Comparison of ENCODE assay signal across 8 mouse cellular contexts in the genomic region with DNA sequence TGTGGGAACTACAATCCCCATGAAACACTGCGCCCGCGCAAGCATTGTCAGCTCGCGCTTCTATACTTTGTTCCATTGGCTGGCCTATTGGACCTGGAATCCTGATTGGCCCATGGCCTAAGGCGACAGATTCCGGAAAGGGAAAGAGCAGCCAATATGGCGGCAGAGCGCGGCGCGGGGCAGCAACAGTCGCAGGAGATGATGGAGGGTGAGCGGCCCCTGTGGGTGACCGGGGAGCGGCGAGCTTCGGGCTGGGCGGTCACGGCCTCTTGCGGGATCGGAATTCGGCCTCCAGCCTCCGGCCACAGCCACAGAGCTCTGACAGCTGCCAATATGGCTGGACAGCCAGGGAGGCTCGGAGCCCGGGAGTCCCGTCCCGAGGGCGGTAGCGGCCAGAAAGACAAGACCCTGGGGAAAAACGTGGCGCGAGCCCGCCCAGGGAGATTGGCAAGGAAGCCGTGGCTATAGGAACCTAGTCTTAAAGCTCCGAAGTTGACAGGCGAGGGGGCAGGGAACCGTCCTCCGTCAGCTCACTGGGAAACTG. TPM values are rescaled to one million over a fixed set of nuclear protein-coding genes. Genes with fewer than 3 reads are reported as not detected.
DNase-seq lines count a peak whose midpoint lies in the region; ATAC-seq and TF ChIP-seq lines count a peak whose summit lies in the region.

No protein-coding gene starts in this region.

- H3K27ac ChIP-seq in heart, embryonic 14.5 days (replicated peaks in 1 of 2; ENCODE audit: control insufficient read depth in 1 of 2, insufficient read depth in 1 of 2, low read depth in 2 of 2, low read length in 2 of 2): peak overlapping the region; percentile 15 to 58; a peak in 2 of 4 replicates
- peak overlapping the region; percentile 49 for H3K27ac ChIP-seq in liver, embryonic 14.5 days
- H3K27ac ChIP-seq in neural tube, embryonic 13.5 days (replicated peaks): peak overlapping the region; percentile 76

- no peak for TF ChIP-seq EP300 in liver, embryonic 14.5 days (IDR thresholded peaks at IDR 0.05; ENCODE audit: low read depth)

- peak overlapping the region; percentile 78 to 99 for H3K4me3 ChIP-seq in heart, embryonic 14.5 days (ENCODE audit: control insufficient read depth in 1 of 2, insufficient read depth in 1 of 2, low read depth in 1 of 2, low read length in 2 of 2)
- H3K4me3 ChIP-seq in liver, embryonic 14.5 days (ENCODE audit: insufficient read depth in 1 of 2, low read depth in 2 of 2, low read length in 2 of 2): peak overlapping the region; percentile 94 to 99
- H3K4me3 ChIP-seq in neural tube, embryonic 13.5 days: peak overlapping the region; percentile 89

- peaks cover 5 to 15% of the 10 kb centered on the region in 2 experiments; a peak in 3 of 4 replicates for H3K4me1 ChIP-seq in heart, embryonic 14.5 days (ENCODE audit: control insufficient read depth in 2 of 2, insufficient read depth in 2 of 2, low read length in 2 of 2)
- H3K4me1 ChIP-seq in liver, embryonic 14.5 days (replicated peaks; ENCODE audit: control insufficient read depth in 2 of 2, insufficient read depth in 2 of 2, low read length in 1 of 2): peaks cover 7 to 13% of the 10 kb centered on the region in 2 experiments
- H3K4me1 ChIP-seq in neural tube, embryonic 13.5 days (replicated peaks): peaks cover 30% of the 10 kb centered on the region

- DNase-seq in CD8-positive naive resting alpha-beta T cell, adult 2 months (ENCODE audit: low read depth in 2 of 2, low spot score in 2 of 2): peak; percentile 86 to 89
- DNase-seq in c-Kit-negative CD71-positive TER-119-positive erythroid progenitor cells, embryonic 14.5 days (ENCODE audit: low read depth, low spot score): peak; percentile 91
- peak; percentile 91 for DNase-seq in fibroblast of lung, adult 2 months (ENCODE audit: low read depth)
- DNase-seq in kidney, postnatal 14 days: peak; percentile 96
- DNase-seq in liver, embryonic 14.5 days (ENCODE audit: low read depth in 3 of 3, low spot score in 3 of 3): peak; percentile 93 to 95 (median 94)
- peak; percentile 93 for DNase-seq in testis, postnatal 10 days (ENCODE audit: low spot score)

- peak; percentile 94 for ATAC-seq in heart, embryonic 14.5 days (ENCODE audit: insufficient number of reproducible peaks, insufficient read depth, low FRiP score, low read depth)
- ATAC-seq in liver, embryonic 14.5 days (ENCODE audit: insufficient read depth): peak; percentile 89
- ATAC-seq in neural tube, embryonic 13.5 days (ENCODE audit: low read depth): peak; percentile 99

- TF ChIP-seq CTCF in liver, embryonic 14.5 days (IDR thresholded peaks at IDR 0.05; ENCODE audit: low read depth): peak; percentile 59

- H3K4me2 ChIP-seq in heart, embryonic 14.5 days (ENCODE audit: low read length): peak overlapping the region; percentile 92
- H3K4me2 ChIP-seq in liver, embryonic 14.5 days (ENCODE audit: low read depth): peak overlapping the region; percentile 76
- peak overlapping the region; percentile 90 for H3K4me2 ChIP-seq in neural tube, embryonic 13.5 days

- H3K36me3 ChIP-seq in heart, embryonic 14.5 days (ENCODE audit: control insufficient read depth, insufficient read depth, low read length): peaks cover 32% of the 10 kb centered on the region
- H3K36me3 ChIP-seq in liver, embryonic 14.5 days (replicated peaks; ENCODE audit: control insufficient read depth, insufficient read depth, low read depth): peaks cover 16% of the 10 kb centered on the region
- peaks cover 21% of the 10 kb centered on the region for H3K36me3 ChIP-seq in neural tube, embryonic 13.5 days

- peak overlapping the region; percentile 90 for H3K9ac ChIP-seq in heart, embryonic 14.5 days (ENCODE audit: low read length)
- peak overlapping the region; percentile 91 for H3K9ac ChIP-seq in liver, embryonic 14.5 days (replicated peaks)
- H3K9ac ChIP-seq in neural tube, embryonic 13.5 days: peak overlapping the region; percentile 88

- no peaks in the 10 kb centered on the region for H3K9me3 ChIP-seq in heart, embryonic 14.5 days (ENCODE audit: control insufficient read depth, low read length)
- no peaks in the 10 kb centered on the region for H3K9me3 ChIP-seq in liver, embryonic 14.5 days (ENCODE audit: control insufficient read depth, low read length)
- no peaks in the 10 kb centered on the region for H3K9me3 ChIP-seq in neural tube, embryonic 13.5 days

- WGBS in heart, embryonic 14.5 days: under 1% methylated on average over 39 of the region's 39 CpGs
- WGBS in liver, embryonic 14.5 days (ENCODE audit: insufficient replicate concordance): under 1% methylated on average over 39 of the region's 39 CpGs
- under 1% methylated on average over 39 of the region's 39 CpGs for WGBS in neural tube, embryonic 13.5 days

- H3K27me3 ChIP-seq in heart, embryonic 14.5 days (ENCODE audit: control insufficient read depth, insufficient read depth, low read length): no peaks in the 10 kb centered on the region
- no peaks in the 10 kb centered on the region for H3K27me3 ChIP-seq in liver, embryonic 14.5 days (ENCODE audit: control insufficient read depth, insufficient read depth, low read length)
- H3K27me3 ChIP-seq in neural tube, embryonic 13.5 days: no peaks in the 10 kb centered on the region

RNA-seq across cellular contexts. Expression of gene Pask, which starts 0.3 kb away (rescaled TPM):
- 6.0 and 6.4 TPM in 2 replicates for polyA plus RNA-seq in heart, embryonic 14.5 days (2014; fragmentation: Nextera tagmentation; extraction: Ambion mirVana)
- polyA plus RNA-seq in liver, embryonic 14.5 days (2012; rRNA removed): 5.1 and 6.3 TPM in 2 replicates
- polyA plus RNA-seq in liver, embryonic 14.5 days (2014; fragmentation: Nextera tagmentation; extraction: Ambion mirVana): 5.4 and 6.1 TPM in 2 replicates
- 4.6 and 7.1 TPM in 2 replicates for polyA plus RNA-seq in neural tube, embryonic 13.5 days (2015; fragmentation: Nextera tagmentation; extraction: Ambion mirVana)

RNA-seq across cellular contexts. Expression of gene Ppp1r7, which starts 0.9 kb away (rescaled TPM):
- polyA plus RNA-seq in heart, embryonic 14.5 days (2014; fragmentation: Nextera tagmentation; extraction: Ambion mirVana): 48.5 and 49.2 TPM in 2 replicates
- 3.1 and 6.9 TPM in 2 replicates for polyA plus RNA-seq in liver, embryonic 14.5 days (2012; rRNA removed)
- polyA plus RNA-seq in liver, embryonic 14.5 days (2014; fragmentation: Nextera tagmentation; extraction: Ambion mirVana): 33.2 and 33.8 TPM in 2 replicates
- 50.5 and 58.4 TPM in 2 replicates for polyA plus RNA-seq in neural tube, embryonic 13.5 days (2015; fragmentation: Nextera tagmentation; extraction: Ambion mirVana)

RNA-seq across cellular contexts. Expression of gene Ano7, which starts 30.2 kb away (rescaled TPM):
- 0.27 and 0.58 TPM in 2 replicates for polyA plus RNA-seq in heart, embryonic 14.5 days (2014; fragmentation: Nextera tagmentation; extraction: Ambion mirVana)
- polyA plus RNA-seq in liver, embryonic 14.5 days (2012; rRNA removed): 0.11 and 0.13 TPM in 2 replicates
- 0.14 TPM in 1 of 2 replicates, not detected in the other for polyA plus RNA-seq in liver, embryonic 14.5 days (2014; fragmentation: Nextera tagmentation; extraction: Ambion mirVana)
- polyA plus RNA-seq in neural tube, embryonic 13.5 days (2015; fragmentation: Nextera tagmentation; extraction: Ambion mirVana): 0.12 and 0.28 TPM in 2 replicates

RNA-seq across cellular contexts. Expression of gene Mterf4, which starts 37.9 kb away (rescaled TPM):
- 18.9 and 20.0 TPM in 2 replicates for polyA plus RNA-seq in heart, embryonic 14.5 days (2014; fragmentation: Nextera tagmentation; extraction: Ambion mirVana)
- 6.4 and 7.6 TPM in 2 replicates for polyA plus RNA-seq in liver, embryonic 14.5 days (2012; rRNA removed)
- 7.7 and 8.0 TPM in 2 replicates for polyA plus RNA-seq in liver, embryonic 14.5 days (2014; fragmentation: Nextera tagmentation; extraction: Ambion mirVana)
- 33.2 and 37.2 TPM in 2 replicates for polyA plus RNA-seq in neural tube, embryonic 13.5 days (2015; fragmentation: Nextera tagmentation; extraction: Ambion mirVana)

Comparison
In these comparisons a context has a peak if more than half of its experiments do, and no peak if none do; other contexts are left out.
1. Peak in every context shown above with its lines: DNase-seq, ATAC-seq, H3K4me3 ChIP-seq and H3K27ac ChIP-seq.